Mouse (Mus musculus): ENCODE data around the gene Ptprg. TPM values are rescaled to one million over a fixed set of nuclear protein-coding genes. Genes with fewer than 3 reads are reported as not detected.
"Not testable (repeated sequence)": the region's sequence is repeated elsewhere in the genome, so short reads cannot be mapped to it uniquely, and the experiment has no call there.

Gene Ptprg
- polyA plus RNA-seq, 1 experiment from 2014 or later = 45.9 TPM

- no peak overlapping the region for H3K9ac ChIP-seq
- H3K9me3 ChIP-seq = no peaks in the 10 kb centered on the region
- no peaks in the 10 kb centered on the region for H3K36me3 ChIP-seq
- no peak overlapping the region for H3K27ac ChIP-seq (replicated peaks)
- ATAC-seq (ENCODE audit: low read depth) = no peak
- 54% methylated on average over 2 of the region's 2 CpGs for WGBS
- H3K4me3 ChIP-seq = no peak overlapping the region
- no peak overlapping the region for H3K4me2 ChIP-seq
- H3K4me1 ChIP-seq (replicated peaks) = 0 out of 2 replicates have a peak, but pooled peaks cover 5% of the 10 kb centered on the region
- no peaks in the 10 kb centered on the region for H3K27me3 ChIP-seq
These were observed 381.2 kb downstream of the Ptprg start for GRCm38 (mm10) chr14:11934556-11934955.

GRCm38 (mm10) chr14:11935281-11935680, 381.9 kb downstream of the Ptprg start:
- no peak overlapping the region for H3K9ac ChIP-seq
- no peak overlapping the region for H3K4me3 ChIP-seq
- H3K4me1 ChIP-seq (replicated peaks) = 0 out of 2 replicates have a peak, but pooled peaks cover 5% of the 10 kb centered on the region
- no peaks in the 10 kb centered on the region for H3K9me3 ChIP-seq
- 39% methylated on average over 1 of the region's 1 CpGs for WGBS
- no peaks in the 10 kb centered on the region for H3K27me3 ChIP-seq
- no peaks in the 10 kb centered on the region for H3K36me3 ChIP-seq
- ATAC-seq (ENCODE audit: low read depth) = no peak
- no peak overlapping the region for H3K4me2 ChIP-seq
- no peak overlapping the region for H3K27ac ChIP-seq (replicated peaks)

- ATAC-seq (ENCODE audit: low read depth) = no peak
- no peaks in the 10 kb centered on the region for H3K9me3 ChIP-seq
- no peaks in the 10 kb centered on the region for H3K36me3 ChIP-seq
- 64% methylated on average over 7 of the region's 7 CpGs for WGBS
- H3K4me3 ChIP-seq = no peak overlapping the region
- H3K4me1 ChIP-seq (replicated peaks) = 0 out of 2 replicates have a peak, but pooled peaks cover 5% of the 10 kb centered on the region
- H3K27me3 ChIP-seq = no peaks in the 10 kb centered on the region
- H3K27ac ChIP-seq (replicated peaks) = no peak overlapping the region
- H3K9ac ChIP-seq = no peak overlapping the region
- no peak overlapping the region for H3K4me2 ChIP-seq
These were observed 382.4 kb downstream of the Ptprg start for GRCm38 (mm10) chr14:11935698-11936097.

GRCm38 (mm10) chr14:11938912-11939311, 385.6 kb downstream of the Ptprg start:
- no peak overlapping the region for H3K27ac ChIP-seq (replicated peaks)
- H3K9me3 ChIP-seq = no peaks in the 10 kb centered on the region
- 95% methylated on average over 4 of the region's 4 CpGs for WGBS
- no peaks in the 10 kb centered on the region for H3K36me3 ChIP-seq
- H3K9ac ChIP-seq = no peak overlapping the region
- no peak overlapping the region for H3K4me2 ChIP-seq
- ATAC-seq (ENCODE audit: low read depth) = no peak
- H3K4me1 ChIP-seq (replicated peaks) = peaks cover 4% of the 10 kb centered on the region
- H3K27me3 ChIP-seq = no peaks in the 10 kb centered on the region
- H3K4me3 ChIP-seq = no peak overlapping the region

- no peaks in the 10 kb centered on the region for H3K9me3 ChIP-seq
- no peak overlapping the region for H3K4me2 ChIP-seq
- peaks cover 7% of the 10 kb centered on the region for H3K4me1 ChIP-seq (replicated peaks)
- no peak overlapping the region for H3K27ac ChIP-seq (replicated peaks)
- H3K9ac ChIP-seq = no peak overlapping the region
- 63% methylated on average over 5 of the region's 5 CpGs for WGBS
- H3K36me3 ChIP-seq = no peaks in the 10 kb centered on the region
- no peak overlapping the region for H3K4me3 ChIP-seq
- ATAC-seq (ENCODE audit: low read depth) = no peak
- no peaks in the 10 kb centered on the region for H3K27me3 ChIP-seq
These were observed 388.7 kb downstream of the Ptprg start for GRCm38 (mm10) chr14:11941989-11942514.

- H3K36me3 ChIP-seq = 0 out of 2 replicates have a peak, but pooled peaks cover 3% of the 10 kb centered on the region
- WGBS = 71% methylated on average over 6 of the region's 6 CpGs
- no peak overlapping the region for H3K9ac ChIP-seq
- peaks cover 10% of the 10 kb centered on the region; the same call in 1 of the 2 replicates for H3K4me1 ChIP-seq (replicated peaks)
- H3K4me2 ChIP-seq = no peak overlapping the region
- H3K9me3 ChIP-seq = no peaks in the 10 kb centered on the region
- no peaks in the 10 kb centered on the region for H3K27me3 ChIP-seq
- H3K4me3 ChIP-seq = no peak overlapping the region
- peak; percentile 30; the same call in 1 of the 2 replicates for ATAC-seq (ENCODE audit: low read depth)
- no peak overlapping the region for H3K27ac ChIP-seq (replicated peaks)
These were observed 397.0 kb downstream of the Ptprg start for GRCm38 (mm10) chr14:11950379-11950778.

GRCm38 (mm10) chr14:11955020-11955882, 401.9 kb downstream of the Ptprg start:
- H3K9ac ChIP-seq = no peak overlapping the region
- no peak for ATAC-seq (ENCODE audit: low read depth)
- no peak overlapping the region for H3K27ac ChIP-seq (replicated peaks)
- peaks cover 10% of the 10 kb centered on the region; the same call in 1 of the 2 replicates for H3K27me3 ChIP-seq
- peaks cover 10% of the 10 kb centered on the region for H3K4me1 ChIP-seq (replicated peaks)
- H3K4me2 ChIP-seq = no peak overlapping the region
- H3K9me3 ChIP-seq = no peaks in the 10 kb centered on the region
- no peak overlapping the region for H3K4me3 ChIP-seq
- 0 out of 2 replicates have a peak, but pooled peaks cover 3% of the 10 kb centered on the region for H3K36me3 ChIP-seq
- 85% methylated on average over 6 of the region's 6 CpGs for WGBS

GRCm38 (mm10) chr14:11960269-11961121, 407.2 kb downstream of the Ptprg start:
- H3K36me3 ChIP-seq = no peaks in the 10 kb centered on the region
- H3K4me2 ChIP-seq = no peak overlapping the region
- peaks cover 12% of the 10 kb centered on the region for H3K4me1 ChIP-seq (replicated peaks)
- H3K27me3 ChIP-seq = peaks cover 10% of the 10 kb centered on the region; the same call in 1 of the 2 replicates
- no peak overlapping the region for H3K9ac ChIP-seq
- no peaks in the 10 kb centered on the region for H3K9me3 ChIP-seq
- ATAC-seq (ENCODE audit: low read depth) = peak; percentile 73
- no peak overlapping the region; the same call in 1 of the 2 replicates for H3K27ac ChIP-seq (replicated peaks)
- H3K4me3 ChIP-seq = no peak overlapping the region
- 49% methylated on average over 15 of the region's 15 CpGs for WGBS

GRCm38 (mm10) chr14:11962101-11962500, 408.8 kb downstream of the Ptprg start:
- Histone ChIP-seq H3K4me3 (no peak overlapping the region), H3K9me3 (no peaks in the 10 kb centered on the region), H3K27ac (replicated peaks) (no peak overlapping the region), H3K27me3 (peaks cover 10% of the 10 kb centered on the region; the same call in 1 of the 2 replicates), H3K9ac (no peak overlapping the region), H3K4me1 (replicated peaks) (peaks cover 12% of the 10 kb centered on the region), H3K4me2 (no peak overlapping the region), H3K36me3 (no peaks in the 10 kb centered on the region)
- 90% methylated on average over 5 of the region's 5 CpGs for WGBS
- ATAC-seq (ENCODE audit: low read depth) = no peak

- no peaks in the 10 kb centered on the region for H3K36me3 ChIP-seq
- no peak overlapping the region for H3K4me2 ChIP-seq
- H3K4me3 ChIP-seq = no peak overlapping the region
- H3K9ac ChIP-seq = no peak overlapping the region
- H3K27ac ChIP-seq (replicated peaks) = no peak overlapping the region
- H3K4me1 ChIP-seq (replicated peaks) = peaks cover 15% of the 10 kb centered on the region
- no peaks in the 10 kb centered on the region for H3K9me3 ChIP-seq
- peaks cover 9% of the 10 kb centered on the region; the same call in 1 of the 2 replicates for H3K27me3 ChIP-seq
- no peak for ATAC-seq (ENCODE audit: low read depth)
- 87% methylated on average over 8 of the region's 8 CpGs for WGBS
These were observed 409.2 kb downstream of the Ptprg start for GRCm38 (mm10) chr14:11962561-11962960.

GRCm38 (mm10) chr14:11963791-11964190, 410.5 kb downstream of the Ptprg start:
- H3K27ac ChIP-seq (replicated peaks) = no peak overlapping the region
- peaks cover 18% of the 10 kb centered on the region for H3K4me1 ChIP-seq (replicated peaks)
- no peak overlapping the region for H3K4me2 ChIP-seq
- no peak overlapping the region for H3K9ac ChIP-seq
- 0 out of 2 replicates have a peak, but pooled peaks cover 6% of the 10 kb centered on the region for H3K27me3 ChIP-seq
- 97% methylated on average over 10 of the region's 10 CpGs for WGBS
- no peaks in the 10 kb centered on the region for H3K36me3 ChIP-seq
- H3K4me3 ChIP-seq = no peak overlapping the region
- no peak for ATAC-seq (ENCODE audit: low read depth)
- H3K9me3 ChIP-seq = no peaks in the 10 kb centered on the region

- H3K4me3 ChIP-seq; ATAC-seq (ENCODE audit: low read depth); H3K27ac ChIP-seq (replicated peaks); H3K9me3 ChIP-seq; H3K27me3 ChIP-seq; H3K36me3 ChIP-seq; H3K9ac ChIP-seq; H3K4me2 ChIP-seq: not testable (repeated sequence)
- peaks cover 18% of the 10 kb centered on the region for H3K4me1 ChIP-seq (replicated peaks)
- 79% methylated on average over 1 of the region's 1 CpGs for WGBS
These were observed 411.0 kb downstream of the Ptprg start for GRCm38 (mm10) chr14:11964326-11964725.

Measured in neural tube, embryonic 13.5 days (tissue).